Mouse (Mus musculus) limb, embryonic 11.5 days (tissue): ENCODE data around the gene Sult4a1. TPM values are rescaled to one million over a fixed set of nuclear protein-coding genes. Genes with fewer than 3 reads are reported as not detected.

Experiments
- ATAC-seq: fragments of 200-750 bp; cut with Nextera tagmentation; 2 replicates; pipeline ENCODE4 v1.8.0; 2017; ENCODE audit warnings: low read depth; ENCODE audit not compliant: insufficient number of reproducible peaks, low FRiP score, low TSS enrichment
- DNase-seq: peaks from one replicate; pipeline ENCODE4 v3.0.0-alpha.2; 2015; ENCODE audit warnings: low spot score
- H3K27ac ChIP-seq: fragments of 300-500 bp; sonication (generic); replicated peaks from 2 replicates; pipeline ENCODE4 v1.5.1; 2014; ENCODE audit warnings: low read depth, mild to moderate bottlenecking, low read length
- H3K27me3 ChIP-seq: fragments of 300-500 bp; sonication (generic); 2 replicates; pipeline ENCODE4 v1.6.1; 2014; ENCODE audit warnings: mild to moderate bottlenecking, low read length, mixed read lengths; ENCODE audit not compliant: control insufficient read depth, insufficient read depth
- H3K36me3 ChIP-seq: fragments of 300-500 bp; sonication (generic); 2 replicates; pipeline ENCODE4 v1.6.1; 2014; ENCODE audit warnings: mild to moderate bottlenecking, low read length, moderate library complexity, mixed read lengths; ENCODE audit not compliant: control insufficient read depth, insufficient read depth
- H3K4me1 ChIP-seq: fragments of 300-500 bp; sonication (generic); 2 replicates; pipeline ENCODE4 v1.6.1; 2014; ENCODE audit warnings: low read length, mixed read lengths; ENCODE audit not compliant: control insufficient read depth, insufficient read depth
- H3K4me2 ChIP-seq: fragments of 300-500 bp; sonication (generic); 2 replicates; pipeline ENCODE4 v1.6.1; 2014; ENCODE audit warnings: low read depth, mild to moderate bottlenecking, moderate library complexity; ENCODE audit not compliant: severe bottlenecking
- H3K4me3 ChIP-seq: fragments of 300-500 bp; sonication (generic); 2 replicates; pipeline ENCODE4 v1.5.1; 2014; ENCODE audit warnings: low read depth, low read length
- H3K9ac ChIP-seq: fragments of 300-500 bp; sonication (generic); 2 replicates; pipeline ENCODE4 v1.6.1; 2014; ENCODE audit warnings: mild to moderate bottlenecking, low read length
- H3K9me3 ChIP-seq: fragments of 300-500 bp; sonication (generic); 2 replicates; pipeline ENCODE4 v1.6.1; 2016; ENCODE audit warnings: low read length; ENCODE audit not compliant: control insufficient read depth
- WGBS: fragments of 180-500 bp; shearing (Covaris S2); extraction: QIAGEN DNeasy Blood & Tissue Kit; methylation state at CpG from one replicate; pipeline ENCODE4 v1.1.7; 2014; 5-methylcytosine and 5-hydroxymethylcytosine counted together
- polyA plus RNA-seq: library from polyadenylated mRNA; unstranded; fragments of >200 nt; fragmentation: Nextera tagmentation; extraction: Ambion mirVana; gene quantifications from 2 replicates; pipeline ENCODE4 v1.2.1, GENCODE M21; 2014

Gene Sult4a1
- polyA plus RNA-seq, 1 experiment from 2014 or later, result 1.1 TPM

- no peaks in the 10 kb centered on the region for H3K27me3 ChIP-seq
- H3K36me3 ChIP-seq, result no peaks in the 10 kb centered on the region
- no peak overlapping the region for H3K4me3 ChIP-seq
- WGBS, result 62% methylated on average over 16 of the region's 16 CpGs
- H3K9me3 ChIP-seq, result no peaks in the 10 kb centered on the region
- H3K27ac ChIP-seq, result no peak overlapping the region
- no peaks in the 10 kb centered on the region for H3K4me1 ChIP-seq
- H3K9ac ChIP-seq, result no peak overlapping the region
- ATAC-seq (no peak), DNase-seq (no peak)
- no peak overlapping the region for H3K4me2 ChIP-seq
These were observed 25.7 kb upstream of the Sult4a1 start for GRCm38 (mm10) chr15:84131096-84131786.

DNA sequence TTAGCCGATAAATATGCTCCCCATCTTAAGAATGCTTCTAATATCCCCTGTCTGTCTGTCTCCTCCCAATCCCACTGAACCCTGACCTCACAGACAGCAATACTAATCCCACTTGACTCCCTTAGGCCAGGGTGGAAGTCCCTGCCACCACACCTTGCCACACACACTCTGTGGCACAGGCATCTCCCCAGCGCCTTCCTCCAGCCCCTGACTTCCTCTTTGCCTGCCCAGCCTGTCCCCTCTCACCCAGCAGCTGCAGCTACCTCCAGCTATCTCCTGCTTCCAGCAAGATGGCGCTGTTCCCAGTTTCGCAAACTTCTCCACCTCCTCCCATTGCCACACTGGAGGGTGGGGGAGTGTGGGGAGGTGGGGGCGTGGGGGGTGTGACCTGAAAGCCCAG, 21.3 kb upstream of the Sult4a1 start:
- DNase-seq (no peak), ATAC-seq (no peak)
- Histone ChIP-seq H3K27ac (no peak overlapping the region), H3K4me3 (no peak overlapping the region), H3K36me3 (no peaks in the 10 kb centered on the region), H3K9ac (no peak overlapping the region), H3K9me3 (no peaks in the 10 kb centered on the region), H3K4me1 (no peaks in the 10 kb centered on the region), H3K4me2 (no peak overlapping the region), H3K27me3 (no peaks in the 10 kb centered on the region)
- WGBS, result 46% methylated on average over 5 of the region's 5 CpGs

GRCm38 (mm10) chr15:84126447-84126846, 20.9 kb upstream of the Sult4a1 start:
- H3K9ac ChIP-seq, result no peak overlapping the region
- no peak for ATAC-seq
- no peaks in the 10 kb centered on the region for H3K27me3 ChIP-seq
- H3K4me3 ChIP-seq, result no peak overlapping the region
- no peaks in the 10 kb centered on the region for H3K4me1 ChIP-seq
- no peak overlapping the region for H3K27ac ChIP-seq
- H3K4me2 ChIP-seq, result no peak overlapping the region
- 76% methylated on average over 4 of the region's 4 CpGs for WGBS
- H3K9me3 ChIP-seq, result no peaks in the 10 kb centered on the region
- H3K36me3 ChIP-seq, result no peaks in the 10 kb centered on the region
- no peak for DNase-seq

DNA sequence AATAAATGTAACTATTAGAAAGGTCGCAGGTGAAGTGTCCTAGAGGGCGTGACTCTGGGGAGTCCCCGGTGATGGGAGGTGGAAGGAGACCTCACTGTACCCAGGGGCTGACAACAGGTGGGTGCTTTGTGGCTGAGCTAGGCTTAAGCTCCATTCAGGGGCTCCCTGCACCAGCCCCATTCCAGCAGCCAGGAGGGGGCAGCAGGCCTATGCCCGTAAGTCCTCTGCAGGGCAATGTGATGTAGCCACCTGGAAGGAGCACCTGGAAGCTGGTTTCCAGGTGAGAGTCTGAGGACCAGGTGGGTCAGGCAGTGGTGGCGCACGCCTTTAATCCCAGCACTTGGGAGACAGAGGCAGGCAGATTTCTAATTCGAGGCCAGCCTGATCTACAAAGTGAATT, 18.5 kb upstream of the Sult4a1 start:
- H3K27ac ChIP-seq, result no peak overlapping the region
- no peaks in the 10 kb centered on the region for H3K36me3 ChIP-seq
- no peaks in the 10 kb centered on the region for H3K27me3 ChIP-seq
- no peaks in the 10 kb centered on the region for H3K4me1 ChIP-seq
- no peaks in the 10 kb centered on the region for H3K9me3 ChIP-seq
- no peak overlapping the region for H3K9ac ChIP-seq
- ATAC-seq, result no peak
- no peak for DNase-seq
- H3K4me2 ChIP-seq, result no peak overlapping the region
- 66% methylated on average over 7 of the region's 7 CpGs for WGBS
- H3K4me3 ChIP-seq, result no peak overlapping the region

GRCm38 (mm10) chr15:84123075-84123474, 17.5 kb upstream of the Sult4a1 start, which contains the start of gene Pnpla5:
Pnpla5 (minus strand) TSS chr15:84123175.
- no peak for ATAC-seq
- no peak for DNase-seq
- Histone ChIP-seq H3K4me2 (no peak within 1 kb of the TSS), H3K36me3 (no peaks in the 10 kb centered on the region), H3K4me1 (no peaks in the 10 kb centered on the region), H3K4me3 (no peak within 1 kb of the TSS), H3K27ac (no peak within 1 kb of the TSS), H3K9ac (no peak within 1 kb of the TSS), H3K9me3 (no peaks in the 10 kb centered on the region), H3K27me3 (no peaks in the 10 kb centered on the region)
- WGBS, result 71% methylated on average over 8 of the region's 8 CpGs

- Histone ChIP-seq H3K4me1 (no peaks in the 10 kb centered on the region), H3K4me2 (no peak overlapping the region), H3K27me3 (no peaks in the 10 kb centered on the region), H3K9ac (no peak overlapping the region), H3K9me3 (no peaks in the 10 kb centered on the region), H3K4me3 (no peak overlapping the region), H3K36me3 (no peaks in the 10 kb centered on the region), H3K27ac (no peak overlapping the region)
- ATAC-seq (no peak), DNase-seq (no peak)
- WGBS, result 67% methylated on average over 7 of the region's 7 CpGs
These were observed 15.5 kb upstream of the Sult4a1 start for GRCm38 (mm10) chr15:84121036-84121435.

DNA sequence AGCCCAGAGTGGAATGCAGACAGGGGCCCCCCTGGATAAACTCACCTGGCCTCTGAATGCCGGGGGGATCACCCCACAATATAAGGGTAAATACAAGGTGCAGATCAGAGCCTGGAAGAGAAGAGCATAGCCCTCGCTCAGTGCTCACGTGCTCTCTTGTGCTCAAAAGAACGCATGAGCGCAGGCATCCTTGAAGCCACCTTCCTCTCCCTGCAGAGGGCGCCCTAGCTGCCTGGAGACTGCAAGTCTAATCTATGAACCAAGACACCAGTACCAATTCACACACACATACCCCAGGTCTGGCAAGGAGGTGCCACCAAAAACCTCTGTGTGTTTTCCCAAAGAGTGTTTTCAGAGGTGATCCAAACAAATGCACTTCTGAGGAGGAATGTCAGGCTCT, 15.1 kb upstream of the Sult4a1 start:
- Histone ChIP-seq H3K4me3 (no peak overlapping the region), H3K9ac (no peak overlapping the region), H3K4me2 (no peak overlapping the region), H3K27me3 (no peaks in the 10 kb centered on the region), H3K36me3 (no peaks in the 10 kb centered on the region), H3K4me1 (no peaks in the 10 kb centered on the region), H3K9me3 (no peaks in the 10 kb centered on the region), H3K27ac (no peak overlapping the region)
- ATAC-seq, result no peak
- WGBS, result 37% methylated on average over 6 of the region's 6 CpGs
- DNase-seq, result peak; percentile 57

DNA sequence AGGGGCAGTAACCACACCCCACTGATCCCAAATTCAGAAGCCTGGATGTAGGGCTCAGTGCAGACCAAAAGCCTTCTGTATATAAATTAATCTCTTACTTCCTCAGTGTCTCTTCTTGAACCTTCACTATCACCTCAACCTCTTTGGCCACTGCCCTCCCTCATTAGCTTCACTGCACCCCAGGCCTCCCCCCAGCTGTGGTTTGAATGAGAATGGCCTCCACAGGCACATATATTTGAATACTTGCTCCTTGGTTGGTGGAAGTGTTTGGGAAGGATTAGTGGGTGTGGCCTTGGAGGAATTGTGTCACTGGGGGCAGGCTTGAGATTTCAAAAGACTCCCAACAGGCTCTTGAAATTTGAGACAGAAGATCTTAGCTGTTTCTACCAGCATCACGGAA, 10.9 kb upstream of the Sult4a1 start:
- H3K9me3 ChIP-seq, result no peaks in the 10 kb centered on the region
- H3K4me1 ChIP-seq, result no peaks in the 10 kb centered on the region
- WGBS, result 83% methylated on average over 1 of the region's 1 CpGs
- no peak overlapping the region for H3K27ac ChIP-seq
- no peak overlapping the region for H3K4me2 ChIP-seq
- H3K27me3 ChIP-seq, result no peaks in the 10 kb centered on the region
- DNase-seq (no peak), ATAC-seq (no peak)
- no peak overlapping the region for H3K4me3 ChIP-seq
- no peak overlapping the region for H3K9ac ChIP-seq
- H3K36me3 ChIP-seq, result no peaks in the 10 kb centered on the region

GRCm38 (mm10) chr15:84115727-84116126, 10.2 kb upstream of the Sult4a1 start:
- Histone ChIP-seq H3K36me3 (no peaks in the 10 kb centered on the region), H3K4me1 (no peaks in the 10 kb centered on the region), H3K27ac (no peak overlapping the region), H3K9ac (no peak overlapping the region), H3K4me3 (no peak overlapping the region), H3K9me3 (no peaks in the 10 kb centered on the region), H3K27me3 (no peaks in the 10 kb centered on the region), H3K4me2 (no peak overlapping the region)
- 67% methylated on average over 5 of the region's 5 CpGs for WGBS
- no peak for ATAC-seq
- no peak for DNase-seq
